Mouse (Mus musculus): ENCODE measurements around the gene Gns.

GRCm38 (mm10) chr10:121418835-121419234 lies 53.9 kb downstream of the Gns start:
- TF ChIP-seq CTCF (IDR thresholded peaks at IDR 0.05; ENCODE audit: borderline replicate concordance, insufficient read depth, low read length) (no peak), POLR2A (IDR thresholded peaks at IDR 0.05; ENCODE audit: low read depth, low read length) (no peak)

All from embryonic fibroblast, embryonic 13.5 days (primary cell).